Mouse (Mus musculus) right cerebral cortex, postnatal 10 days (tissue): Measurements from ENCODE around the gene 2510039O18Rik.

Source experiments
- DNase-seq, 2 experiments: peaks; one replicate each; pipeline ENCODE4 v3.0.0; 2021; ENCODE audit warnings: low spot score in 2 of 2

Gene 2510039O18Rik

GRCm38 (mm10) chr4:147993571-147994095, 52.9 kb downstream of the 2510039O18Rik start:
- DNase-seq, result no peak

- DNase-seq, result no peak
Observed at GRCm38 (mm10) chr4:147995311-147995710, 54.6 kb downstream of the 2510039O18Rik start.
